Mouse (Mus musculus): ENCODE measurements around the gene Ezh1. TPM values are rescaled to one million over a fixed set of nuclear protein-coding genes. Genes with fewer than 3 reads are reported as not detected.
A peak's percentile ranks its signal among the peaks of the same experiment; 100 is the strongest.

Gene Ezh1
- polyA plus RNA-seq, 1 experiment from 2014 or later, result 18.5 TPM

DNA sequence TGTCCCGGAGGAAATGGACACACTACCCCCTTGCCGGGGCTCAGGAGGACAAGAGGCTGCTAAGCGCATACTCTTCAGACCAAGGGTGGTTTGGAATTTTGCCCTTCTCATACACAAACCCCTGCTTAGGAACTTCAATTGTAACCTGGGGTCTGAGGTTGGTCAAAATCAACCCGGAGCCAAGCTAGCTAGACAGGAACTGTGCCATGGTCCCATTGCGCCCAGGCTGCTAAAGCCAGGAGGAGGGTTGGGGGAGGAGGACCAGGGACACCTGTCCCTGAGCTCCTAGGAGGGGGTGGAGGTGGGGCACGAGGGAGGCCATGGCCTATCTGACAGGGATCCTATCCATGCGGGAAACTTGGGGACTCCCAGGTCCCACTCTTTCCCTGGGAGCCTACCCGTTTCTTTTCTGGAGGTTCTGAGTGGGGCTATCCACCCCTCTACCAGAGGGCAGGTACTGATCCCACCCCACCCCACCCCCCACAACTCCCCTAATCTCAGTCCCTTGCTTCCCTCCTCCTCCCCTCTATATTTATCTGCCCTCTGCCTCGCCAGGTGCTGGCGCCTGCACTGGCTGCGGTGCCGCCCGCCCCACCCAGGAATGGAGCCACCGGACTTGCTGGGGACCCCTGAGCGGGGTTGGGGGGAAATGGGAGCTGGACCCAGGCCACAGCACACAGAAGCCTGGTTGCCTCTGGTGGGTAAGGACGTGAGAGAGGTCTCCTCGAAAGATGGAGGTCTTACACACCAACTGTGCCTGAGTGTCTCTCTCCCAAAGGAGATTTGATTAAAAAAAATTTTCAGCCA is 56.8 kb downstream of the Ezh1 start:
- Histone ChIP-seq H3K9me3 (replicated peaks; ENCODE audit: control insufficient read depth, low read length) (no peaks in the 10 kb centered on the region), H3K9ac (ENCODE audit: low read length) (peak overlapping the region; percentile 90), H3K4me2 (ENCODE audit: low read depth, low read length) (peak overlapping the region; percentile 92), H3K4me1 (ENCODE audit: control insufficient read depth, insufficient read depth, low read length) (peaks cover 41% of the 10 kb centered on the region), H3K36me3 (ENCODE audit: control insufficient read depth, insufficient read depth, low read length) (peaks cover 15% of the 10 kb centered on the region), H3K27ac (ENCODE audit: low read length) (peak overlapping the region; percentile 91), H3K27me3 (ENCODE audit: control insufficient read depth, insufficient read depth, low read length) (no peaks in the 10 kb centered on the region; the same call in 1 of the 2 replicates), H3K4me3 (replicated peaks; ENCODE audit: low read length) (peak overlapping the region; percentile 85)
- ATAC-seq (ENCODE audit: insufficient read depth, low FRiP score), result no peak
- 15% methylated on average over 17 of the region's 17 CpGs for WGBS

DNA sequence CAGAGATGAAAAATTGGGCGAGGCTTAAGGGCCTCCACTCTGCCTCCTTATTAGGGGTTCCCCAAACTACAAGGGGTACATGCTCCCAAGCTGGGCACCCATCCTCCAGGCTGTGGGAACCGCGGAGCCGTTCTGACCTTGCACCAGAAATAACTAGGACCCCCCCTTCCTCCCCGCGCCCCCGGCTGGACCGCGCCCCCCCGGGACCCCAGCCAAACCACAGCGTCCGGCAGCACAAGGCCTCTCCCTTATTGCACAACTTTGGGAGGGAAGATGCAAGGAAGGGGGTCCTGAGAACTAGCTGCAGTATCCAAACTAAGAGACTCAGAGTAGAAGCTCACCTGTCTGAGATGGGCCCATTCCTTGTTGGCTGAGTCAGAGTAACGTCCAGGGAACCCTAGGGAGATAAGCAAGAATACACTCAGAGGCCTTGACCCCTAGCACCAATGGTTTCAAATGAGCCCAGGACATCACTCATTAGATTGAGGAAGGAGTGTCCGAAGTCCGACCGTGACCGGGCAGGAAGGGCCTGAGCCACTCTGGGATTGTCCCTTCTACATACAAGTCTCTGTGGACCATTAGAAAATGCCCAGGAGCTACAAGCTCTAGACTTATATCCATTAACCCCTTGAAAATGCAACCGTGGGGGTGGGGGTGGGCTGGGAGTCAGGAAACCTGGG is 57.8 kb downstream of the Ezh1 start:
- Histone ChIP-seq H3K4me3 (replicated peaks; ENCODE audit: low read length) (peak overlapping the region; percentile 85), H3K4me2 (ENCODE audit: low read depth, low read length) (peak overlapping the region; percentile 92), H3K9me3 (replicated peaks; ENCODE audit: control insufficient read depth, low read length) (no peaks in the 10 kb centered on the region), H3K9ac (ENCODE audit: low read length) (peak overlapping the region; percentile 90), H3K36me3 (ENCODE audit: control insufficient read depth, insufficient read depth, low read length) (peaks cover 22% of the 10 kb centered on the region), H3K27ac (ENCODE audit: low read length) (no peak overlapping the region), H3K4me1 (ENCODE audit: control insufficient read depth, insufficient read depth, low read length) (peaks cover 32% of the 10 kb centered on the region), H3K27me3 (ENCODE audit: control insufficient read depth, insufficient read depth, low read length) (no peaks in the 10 kb centered on the region; the same call in 1 of the 2 replicates)
- no peak for ATAC-seq (ENCODE audit: insufficient read depth, low FRiP score)
- WGBS, result 71% methylated on average over 18 of the region's 18 CpGs

DNA sequence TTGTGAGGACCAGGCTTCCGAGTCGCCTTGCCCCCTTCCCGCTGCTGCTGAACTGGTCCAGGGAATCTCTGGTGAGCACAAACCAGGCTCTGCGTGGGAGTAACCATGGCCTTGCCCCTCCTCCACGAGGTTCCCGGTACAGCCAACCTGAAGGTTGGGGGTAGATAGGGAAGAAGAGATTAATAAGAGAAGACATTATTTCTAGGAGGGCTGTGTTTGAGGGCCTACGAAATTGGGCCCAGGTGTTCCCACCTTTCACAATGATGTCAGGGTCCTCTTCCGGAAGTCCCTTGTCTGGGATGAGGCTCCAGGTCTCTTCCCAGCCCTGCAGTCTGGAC is 58.3 kb downstream of the Ezh1 start:
- H3K4me1 ChIP-seq (ENCODE audit: control insufficient read depth, insufficient read depth, low read length), result peaks cover 32% of the 10 kb centered on the region
- ATAC-seq (ENCODE audit: insufficient read depth, low FRiP score), result no peak
- no peaks in the 10 kb centered on the region; the same call in 1 of the 2 replicates for H3K27me3 ChIP-seq (ENCODE audit: control insufficient read depth, insufficient read depth, low read length)
- no peak overlapping the region for H3K4me3 ChIP-seq (replicated peaks; ENCODE audit: low read length)
- H3K36me3 ChIP-seq (ENCODE audit: control insufficient read depth, insufficient read depth, low read length), result peaks cover 25% of the 10 kb centered on the region
- no peaks in the 10 kb centered on the region for H3K9me3 ChIP-seq (replicated peaks; ENCODE audit: control insufficient read depth, low read length)
- H3K4me2 ChIP-seq (ENCODE audit: low read depth, low read length), result no peak overlapping the region
- peak overlapping the region; percentile 90; the same call in 1 of the 2 replicates for H3K9ac ChIP-seq (ENCODE audit: low read length)
- no peak overlapping the region for H3K27ac ChIP-seq (ENCODE audit: low read length)
- WGBS, result 68% methylated on average over 8 of the region's 8 CpGs

DNA sequence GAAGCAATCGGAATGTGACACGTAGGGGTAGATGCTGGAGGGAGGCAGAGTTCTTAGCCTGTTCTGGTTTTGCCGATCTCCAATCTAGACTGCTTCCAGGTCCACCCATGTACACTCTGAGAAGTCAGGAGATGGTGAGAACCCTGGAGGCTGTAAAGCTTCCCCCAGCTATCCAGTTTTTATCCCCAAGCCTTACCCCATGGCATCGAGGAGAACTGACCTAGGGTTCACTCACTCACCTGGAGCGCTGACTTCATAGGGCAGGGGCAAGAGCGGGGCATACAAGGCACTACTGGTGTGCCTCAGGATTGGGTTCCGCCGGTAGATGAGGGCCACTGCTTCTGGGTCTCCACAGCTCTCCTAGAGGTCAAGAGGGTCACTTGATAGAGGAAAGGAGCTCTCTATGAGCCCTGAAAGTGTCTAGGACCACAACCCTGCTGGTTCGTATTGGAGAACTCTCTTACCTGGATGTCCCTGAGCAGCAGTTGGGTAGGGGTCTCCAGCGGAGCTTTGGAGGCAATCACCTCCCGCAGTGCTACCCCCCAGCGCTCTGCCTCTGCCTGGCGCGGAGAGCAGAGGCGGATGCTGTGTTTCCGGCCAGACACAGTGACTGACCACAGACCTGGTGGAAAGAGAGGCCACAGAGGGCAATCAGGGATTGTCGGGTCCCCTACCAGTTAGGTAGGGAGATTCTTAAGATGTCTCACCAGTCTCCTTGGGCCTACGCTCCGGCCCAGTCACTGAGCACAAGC is 58.9 kb downstream of the Ezh1 start:
- Histone ChIP-seq H3K27me3 (ENCODE audit: control insufficient read depth, insufficient read depth, low read length) (no peaks in the 10 kb centered on the region; the same call in 1 of the 2 replicates), H3K9me3 (replicated peaks; ENCODE audit: control insufficient read depth, low read length) (no peaks in the 10 kb centered on the region), H3K36me3 (ENCODE audit: control insufficient read depth, insufficient read depth, low read length) (peaks cover 25% of the 10 kb centered on the region), H3K9ac (ENCODE audit: low read length) (no peak overlapping the region), H3K4me3 (replicated peaks; ENCODE audit: low read length) (no peak overlapping the region), H3K27ac (ENCODE audit: low read length) (no peak overlapping the region), H3K4me2 (ENCODE audit: low read depth, low read length) (no peak overlapping the region), H3K4me1 (ENCODE audit: control insufficient read depth, insufficient read depth, low read length) (peaks cover 32% of the 10 kb centered on the region)
- ATAC-seq (ENCODE audit: insufficient read depth, low FRiP score), result no peak
- 72% methylated on average over 19 of the region's 19 CpGs for WGBS

DNA sequence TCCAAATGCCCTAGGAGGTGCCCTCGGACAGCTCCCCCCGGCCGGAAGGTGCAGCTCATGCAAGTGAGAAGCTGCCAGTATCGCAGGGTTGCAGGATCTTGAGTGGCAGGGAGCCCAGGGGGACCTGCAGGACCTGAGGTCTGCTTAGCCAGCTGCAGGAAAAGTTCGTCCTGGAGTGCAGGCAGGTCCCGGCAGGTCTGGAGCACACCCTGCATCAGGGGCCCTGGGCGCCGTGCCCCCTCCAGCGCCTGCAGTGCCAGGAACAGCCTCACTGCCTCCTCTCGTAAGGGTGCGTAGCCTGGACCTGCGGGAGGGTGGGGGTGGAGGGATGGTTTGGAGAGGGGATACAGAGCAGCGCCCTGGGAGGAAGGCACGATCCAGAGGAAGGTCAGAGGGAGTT is 59.9 kb downstream of the Ezh1 start:
- Histone ChIP-seq H3K27me3 (ENCODE audit: control insufficient read depth, insufficient read depth, low read length) (no peaks in the 10 kb centered on the region; the same call in 1 of the 2 replicates), H3K4me3 (replicated peaks; ENCODE audit: low read length) (0 out of 2 replicates have a peak overlapping the region, but pooled peaks have one; percentile 9), H3K36me3 (ENCODE audit: control insufficient read depth, insufficient read depth, low read length) (peaks cover 29% of the 10 kb centered on the region), H3K27ac (ENCODE audit: low read length) (peak overlapping the region; percentile 28; the same call in 1 of the 2 replicates), H3K4me1 (ENCODE audit: control insufficient read depth, insufficient read depth, low read length) (peaks cover 30% of the 10 kb centered on the region), H3K9ac (ENCODE audit: low read length) (0 out of 2 replicates have a peak overlapping the region, but pooled peaks have one; percentile 22), H3K4me2 (ENCODE audit: low read depth, low read length) (peak overlapping the region; percentile 32; the same call in 1 of the 2 replicates), H3K9me3 (replicated peaks; ENCODE audit: control insufficient read depth, low read length) (no peaks in the 10 kb centered on the region)
- 72% methylated on average over 14 of the region's 14 CpGs for WGBS
- no peak for ATAC-seq (ENCODE audit: insufficient read depth, low FRiP score)

DNA sequence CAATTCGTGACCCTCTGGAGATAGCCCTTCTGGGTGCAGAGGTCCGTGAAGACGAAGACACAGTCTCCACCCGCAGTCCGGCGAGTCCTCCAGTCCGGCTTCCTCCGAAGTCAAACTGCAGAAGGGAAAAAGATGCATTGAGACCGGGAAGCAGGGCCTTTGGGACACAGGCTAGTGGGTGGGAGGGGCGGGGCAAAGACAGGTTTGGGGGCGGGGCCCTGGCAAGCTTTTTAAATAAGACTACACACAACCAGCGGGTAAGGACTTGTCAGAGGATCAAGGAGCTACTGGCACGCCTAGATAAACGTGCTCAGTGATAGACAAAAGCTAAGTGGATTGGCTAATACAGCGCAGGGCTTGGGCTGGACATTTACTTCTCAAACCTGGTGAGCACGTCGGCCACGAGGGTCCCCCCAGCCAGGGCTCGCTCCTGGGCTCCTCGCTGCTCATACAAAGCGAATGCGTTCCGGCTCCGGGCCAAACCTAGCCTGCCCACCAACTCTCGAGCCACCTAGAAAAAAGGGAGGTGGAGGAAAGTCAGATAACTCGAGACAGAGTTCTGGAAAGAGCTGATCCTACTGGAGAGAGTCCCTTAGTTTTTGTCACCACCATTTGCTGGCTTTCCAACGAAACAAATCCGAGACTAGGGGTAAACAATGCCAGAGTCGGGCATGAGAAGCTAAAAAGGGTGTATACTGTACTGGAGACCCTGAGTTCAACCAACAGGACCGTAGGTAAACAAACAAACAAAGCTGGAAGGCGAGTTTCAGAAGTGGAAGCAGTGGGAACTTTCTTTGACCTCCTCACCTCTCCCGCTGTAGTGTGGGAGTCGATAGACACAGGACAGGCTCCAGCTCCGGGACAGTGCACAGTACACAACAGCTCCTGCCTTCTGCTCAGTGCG is 61.3 kb downstream of the Ezh1 start:
- Histone ChIP-seq H3K4me2 (ENCODE audit: low read depth, low read length) (peak overlapping the region; percentile 49), H3K27me3 (ENCODE audit: control insufficient read depth, insufficient read depth, low read length) (no peaks in the 10 kb centered on the region; the same call in 1 of the 2 replicates), H3K9ac (ENCODE audit: low read length) (peak overlapping the region; percentile 34; the same call in 1 of the 2 replicates), H3K4me3 (replicated peaks; ENCODE audit: low read length) (peak overlapping the region; percentile 38), H3K27ac (ENCODE audit: low read length) (peak overlapping the region; percentile 81), H3K36me3 (ENCODE audit: control insufficient read depth, insufficient read depth, low read length) (peaks cover 31% of the 10 kb centered on the region), H3K9me3 (replicated peaks; ENCODE audit: control insufficient read depth, low read length) (no peaks in the 10 kb centered on the region), H3K4me1 (ENCODE audit: control insufficient read depth, insufficient read depth, low read length) (peaks cover 30% of the 10 kb centered on the region)
- peak; percentile 68 for ATAC-seq (ENCODE audit: insufficient read depth, low FRiP score)
- 48% methylated on average over 35 of the region's 35 CpGs for WGBS

DNA sequence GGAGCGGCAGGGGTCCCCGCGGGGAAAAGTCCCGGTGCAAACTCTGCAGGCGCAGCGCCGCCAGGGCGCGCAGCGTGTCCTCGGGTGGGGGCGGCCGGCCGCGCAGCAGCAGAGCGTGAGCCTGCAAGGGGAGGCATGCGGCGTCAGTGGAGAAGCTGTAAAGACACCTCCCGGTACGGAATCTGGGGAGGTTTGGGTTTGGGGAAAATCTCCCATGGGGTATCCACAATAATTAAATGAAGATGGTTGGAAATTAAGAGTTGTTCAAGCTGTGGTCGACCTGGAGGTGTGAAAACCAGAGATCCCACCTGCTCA is 62.0 kb downstream of the Ezh1 start:
- Histone ChIP-seq H3K4me1 (ENCODE audit: control insufficient read depth, insufficient read depth, low read length) (peaks cover 24% of the 10 kb centered on the region), H3K4me2 (ENCODE audit: low read depth, low read length) (peak overlapping the region; percentile 49), H3K27ac (ENCODE audit: low read length) (peak overlapping the region; percentile 11; the same call in 1 of the 2 replicates), H3K9me3 (replicated peaks; ENCODE audit: control insufficient read depth, low read length) (no peaks in the 10 kb centered on the region), H3K36me3 (ENCODE audit: control insufficient read depth, insufficient read depth, low read length) (peaks cover 31% of the 10 kb centered on the region), H3K9ac (ENCODE audit: low read length) (peak overlapping the region; percentile 60), H3K4me3 (replicated peaks; ENCODE audit: low read length) (peak overlapping the region; percentile 38), H3K27me3 (ENCODE audit: control insufficient read depth, insufficient read depth, low read length) (no peaks in the 10 kb centered on the region; the same call in 1 of the 2 replicates)
- ATAC-seq (ENCODE audit: insufficient read depth, low FRiP score), result no peak
- WGBS, result 41% methylated on average over 21 of the region's 21 CpGs

Measured in stomach, embryonic 16.5 days (tissue).